Mouse (Mus musculus) spleen, adult 2 months (tissue): ENCODE data around the gene Timm50. TPM values are rescaled to one million over a fixed set of nuclear protein-coding genes. Genes with fewer than 3 reads are reported as not detected.
A peak's percentile ranks its signal among the peaks of the same experiment; 100 is the strongest.

Source experiments
- DNase-seq, 2 experiments: peaks; one replicate each; pipeline versions ENCODE4 v3.0.0 to v3.0.0-alpha.2; 2012 to 2021; ENCODE audit warnings: low spot score in 2 of 2, low read depth in 1 of 2
- H3K27ac ChIP-seq: fragments of 200-500 bp; 2 replicates; pipeline ENCODE4 v1.5.1; 2012; ENCODE audit warnings: low read length, inconsistent platforms; ENCODE audit not compliant: insufficient read depth
- H3K27me3 ChIP-seq: fragments of 200-500 bp; 2 replicates; pipeline ENCODE4 v1.6.1; 2012; ENCODE audit warnings: mild to moderate bottlenecking, moderate library complexity, low read length, inconsistent platforms; ENCODE audit not compliant: control insufficient read depth, insufficient read depth
- H3K36me3 ChIP-seq: fragments of 200-500 bp; 2 replicates; pipeline ENCODE4 v1.6.1; 2012; ENCODE audit warnings: mild to moderate bottlenecking, low read length, inconsistent platforms; ENCODE audit not compliant: control insufficient read depth, insufficient read depth
- H3K4me1 ChIP-seq: fragments of 200-500 bp; 2 replicates; pipeline ENCODE4 v1.6.1; 2011; ENCODE audit warnings: inconsistent platforms; ENCODE audit not compliant: control insufficient read depth, insufficient read depth, insufficient read length
- H3K4me3 ChIP-seq: fragments of 200-500 bp; 2 replicates; pipeline ENCODE4 v1.5.1; 2011; ENCODE audit warnings: mild to moderate bottlenecking, inconsistent platforms; ENCODE audit not compliant: insufficient read depth, insufficient read length; ENCODE audit errors: extremely low read depth
- CTCF ChIP-seq: fragments of 200-500 bp; IDR thresholded peaks from 2 replicates; pipeline ENCODE4 v1.5.1; 2011; ENCODE audit warnings: mild to moderate bottlenecking, inconsistent platforms; ENCODE audit not compliant: insufficient read depth, insufficient read length, insufficient replicate concordance; ENCODE audit errors: extremely low read depth
- POLR2A ChIP-seq: fragments of 200-500 bp; IDR thresholded peaks from 2 replicates; pipeline ENCODE4 v1.6.1; 2011; ENCODE audit warnings: low read depth, low read length, inconsistent platforms
- WGBS: fragments of 180-500 bp; shearing (Covaris S2); methylation state at CpG from one replicate; pipeline ENCODE4 v1.1.7; 2018; 5-methylcytosine and 5-hydroxymethylcytosine counted together
- polyA plus RNA-seq: library from polyadenylated mRNA; depleted of rRNA; stranded (reverse); fragments of >200 nt; gene quantifications from 2 replicates; pipeline ENCODE4 v1.2.3, GENCODE M21; 2012

Gene Timm50
- polyA plus RNA-seq, 1 experiment: 37.9 TPM

- TF ChIP-seq POLR2A: no peak
- TF ChIP-seq CTCF: peak; percentile 41; the same call in 1 of the 2 replicates
- Histone ChIP-seq H3K4me3 (no peak overlapping the region), H3K4me1 (no peaks in the 10 kb centered on the region), H3K27ac (no peak overlapping the region), H3K27me3 (no peaks in the 10 kb centered on the region), H3K36me3 (no peaks in the 10 kb centered on the region)
- peak; percentile 63 to 64 for DNase-seq
- WGBS: 2% methylated on average over 4 of the region's 4 CpGs
Measured at GRCm38 (mm10) chr7:28344637-28345036, 32.8 kb upstream of the Timm50 start.

- no peak overlapping the region for H3K27ac ChIP-seq
- TF ChIP-seq POLR2A: no peak
- TF ChIP-seq CTCF: no peak
- 78% methylated on average over 7 of the region's 7 CpGs for WGBS
- DNase-seq: no peak
- H3K4me3 ChIP-seq: no peak overlapping the region
- H3K4me1 ChIP-seq: no peaks in the 10 kb centered on the region; the same call in none of the 2 replicates
- no peaks in the 10 kb centered on the region for H3K27me3 ChIP-seq
- H3K36me3 ChIP-seq: no peaks in the 10 kb centered on the region
Measured at GRCm38 (mm10) chr7:28341381-28341780, 29.5 kb upstream of the Timm50 start.

- H3K4me3 ChIP-seq: peak overlapping the region; percentile 55; the same call in 1 of the 2 replicates
- H3K36me3 ChIP-seq: no peaks in the 10 kb centered on the region
- H3K27ac ChIP-seq: peak overlapping the region; percentile 92
- no peaks in the 10 kb centered on the region for H3K27me3 ChIP-seq
- peak; percentile 55 to 63 for DNase-seq
- no peak for TF ChIP-seq POLR2A
- peak; percentile 11; the same call in 1 of the 2 replicates for TF ChIP-seq CTCF
- no peaks in the 10 kb centered on the region; the same call in none of the 2 replicates for H3K4me1 ChIP-seq
- WGBS: 17% methylated on average over 19 of the region's 19 CpGs
Measured at GRCm38 (mm10) chr7:28339213-28339917, 27.5 kb upstream of the Timm50 start.

- H3K27ac ChIP-seq: peak within 1 kb of the TSS; percentile 92
- TF ChIP-seq POLR2A (peak; percentile 92), CTCF (no peak)
- H3K4me1 ChIP-seq: no peaks in the 10 kb centered on the region; the same call in none of the 2 replicates
- WGBS: under 1% methylated on average over 77 of the region's 77 CpGs
- DNase-seq: peak; percentile 98
- H3K4me3 ChIP-seq: peak within 1 kb of the TSS; percentile 86
- no peaks in the 10 kb centered on the region for H3K36me3 ChIP-seq
- H3K27me3 ChIP-seq: no peaks in the 10 kb centered on the region
Measured at GRCm38 (mm10) chr7:28338108-28338998, 26.5 kb upstream of the Timm50 start, which contains the start of gene Supt5. Supt5 (minus strand) TSS chr7:28338746.

- H3K27ac ChIP-seq: no peak overlapping the region
- DNase-seq: no peak
- WGBS: 93% methylated on average over 2 of the region's 2 CpGs
Measured at GRCm38 (mm10) chr7:28335471-28335870, 23.6 kb upstream of the Timm50 start.

GRCm38 (mm10) chr7:28334534-28334933 lies 22.7 kb upstream of the Timm50 start:
- no peak for DNase-seq
- Histone ChIP-seq H3K4me3 (no peak overlapping the region), H3K4me1 (no peaks in the 10 kb centered on the region; the same call in none of the 2 replicates), H3K27ac (no peak overlapping the region), H3K36me3 (peaks cover 13% of the 10 kb centered on the region), H3K27me3 (no peaks in the 10 kb centered on the region)
- TF ChIP-seq POLR2A: no peak
- no peak for TF ChIP-seq CTCF
- 91% methylated on average over 4 of the region's 4 CpGs for WGBS

More at GRCm38 (mm10) chr7:28335471-28335870, 23.6 kb upstream of the Timm50 start:
- TF ChIP-seq POLR2A (no peak), CTCF (no peak)
- H3K27me3 ChIP-seq: no peaks in the 10 kb centered on the region
- no peak overlapping the region for H3K4me3 ChIP-seq
- no peaks in the 10 kb centered on the region; the same call in none of the 2 replicates for H3K4me1 ChIP-seq
- H3K36me3 ChIP-seq: peaks cover 5% of the 10 kb centered on the region
